7 mouse cellular contexts compared by ENCODE assay signal in the genomic region with DNA sequence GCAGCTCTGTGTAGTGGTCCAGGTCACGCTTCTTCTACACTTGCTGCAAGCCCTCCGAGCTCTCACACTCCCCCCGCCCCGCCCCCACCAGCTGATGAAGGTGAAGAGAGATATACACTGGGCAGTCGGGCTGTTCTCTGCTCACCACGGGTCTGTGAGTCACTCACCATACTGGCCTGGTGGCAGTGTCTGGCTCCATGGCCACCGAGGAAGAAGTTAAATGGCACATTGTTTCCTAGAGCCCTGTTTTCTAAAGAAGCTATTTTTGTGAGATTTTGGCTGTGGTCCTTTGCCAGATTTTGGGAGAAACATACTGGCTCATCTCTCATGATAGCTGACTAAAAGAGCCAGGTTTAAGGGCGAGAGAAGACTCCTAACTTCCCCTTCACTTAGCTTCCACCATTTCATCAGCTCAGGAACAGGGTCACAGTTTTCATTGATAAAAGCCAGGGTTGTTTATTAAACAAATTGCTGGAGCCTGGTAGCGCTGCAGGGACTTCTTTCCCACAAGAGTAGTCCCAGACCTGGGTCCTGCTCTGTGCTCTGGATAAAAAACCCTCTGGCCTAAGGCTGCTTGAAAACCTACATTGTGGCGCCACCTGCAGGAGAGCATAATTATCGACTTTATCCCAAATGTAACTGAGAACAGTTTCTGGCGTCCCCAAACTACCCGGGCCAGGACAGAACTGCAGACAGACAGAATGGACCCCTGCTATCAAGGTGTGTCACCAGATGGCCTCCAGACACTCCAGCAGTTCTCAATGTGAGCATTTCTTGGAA. TPM values are rescaled to one million over a fixed set of nuclear protein-coding genes. Genes with fewer than 3 reads are reported as not detected.
A peak's percentile ranks its signal among the peaks of the same experiment; 100 is the strongest.
DNase-seq lines count a peak whose midpoint lies in the region; ATAC-seq and TF ChIP-seq lines count a peak whose summit lies in the region.

No protein-coding gene starts in this region.

- no peaks in the 10 kb centered on the region for H3K4me1 ChIP-seq in CH12.LX (ENCODE audit: control insufficient read depth in 1 of 2, insufficient read depth in 2 of 2)
- no peaks in the 10 kb centered on the region for H3K4me1 ChIP-seq in liver, embryonic 14.5 days (replicated peaks; ENCODE audit: control insufficient read depth in 2 of 2, insufficient read depth in 2 of 2, low read length in 1 of 2)

- H3K27ac ChIP-seq in CH12.LX (ENCODE audit: insufficient read depth, low read depth), result no peak overlapping the region
- H3K27ac ChIP-seq in liver, embryonic 14.5 days, result no peak overlapping the region

- H3K4me3 ChIP-seq in CH12.LX (replicated peaks in 1 of 3; ENCODE audit: low read depth in 2 of 3, low read length in 2 of 3, poor library complexity in 1 of 3), result no peak overlapping the region
- H3K4me3 ChIP-seq in liver, embryonic 14.5 days (ENCODE audit: insufficient read depth in 1 of 2, low read depth in 2 of 2, low read length in 2 of 2), result no peak overlapping the region

- no peak for TF ChIP-seq POLR2A in CH12.LX (IDR thresholded peaks at IDR 0.05; ENCODE audit: low read depth, low read length)

- H3K4me2 ChIP-seq in CH12.LX (ENCODE audit: insufficient read depth, low read depth, poor library complexity, severe bottlenecking), result no peak overlapping the region
- H3K4me2 ChIP-seq in liver, embryonic 14.5 days (ENCODE audit: low read depth), result no peak overlapping the region

- dilution Hi-C loops in CH12.LX (cut with MboI; ENCODE audit: extremely low pct_ligation_motif_present, extremely low pct_unique_long_range_greater_than_20kb, low sequenced_read_pairs), result no loop called here

- peak; percentile 88 for TF ChIP-seq RAD21 in CH12.LX (IDR thresholded peaks at IDR 0.05; ENCODE audit: low read depth, low read length)

- no peak overlapping the region for H3K9ac ChIP-seq in CH12.LX (ENCODE audit: insufficient read depth, low read depth)
- no peak overlapping the region for H3K9ac ChIP-seq in liver, embryonic 14.5 days (replicated peaks)

- no peak for ATAC-seq in liver, embryonic 14.5 days (ENCODE audit: insufficient read depth)

- H3K36me3 ChIP-seq in CH12.LX (replicated peaks in 1 of 2; ENCODE audit: control insufficient read depth in 1 of 2, insufficient read depth in 1 of 2, low read length in 1 of 2), result no peaks in the 10 kb centered on the region
- H3K36me3 ChIP-seq in liver, embryonic 14.5 days (replicated peaks; ENCODE audit: control insufficient read depth, insufficient read depth, low read depth), result no peaks in the 10 kb centered on the region

- no peaks in the 10 kb centered on the region for H3K79me2 ChIP-seq in CH12.LX (replicated peaks; ENCODE audit: control insufficient read depth, extremely low read depth, insufficient read depth, poor library complexity, severe bottlenecking)

- in situ Hi-C loops in CH12.LX (cut with MboI; ENCODE audit: low pct_ligation_motif_present, low pct_unique_long_range_greater_than_20kb, low sequenced_read_pairs), result no loop called here

- DNase-seq in CH12.LX (ENCODE audit: extremely low read depth) (peak; percentile 46), ZHBTc4 (ENCODE audit: low read depth, low spot score) (peak; percentile 81)
- peak; percentile 83 to 90 for DNase-seq in cerebellum, postnatal 25 days
- DNase-seq in heart, adult 8-10 months (ENCODE audit: low spot score), result peak; percentile 81
- peak; percentile 88 for DNase-seq in layer of hippocampus, adult 11-12 months (ENCODE audit: low spot score)
- DNase-seq in liver, embryonic 14.5 days (ENCODE audit: low read depth in 3 of 3, low spot score in 3 of 3), result peak; percentile 14 to 23 (median 17)
- DNase-seq in right cerebral cortex, postnatal 25 days, result peak; percentile 63

- WGBS in liver, embryonic 14.5 days (ENCODE audit: insufficient replicate concordance), result 21% methylated on average over 13 of the region's 13 CpGs

- H3K27me3 ChIP-seq in CH12.LX (replicated peaks), result peaks cover 73% of the 10 kb centered on the region
- H3K27me3 ChIP-seq in liver, embryonic 14.5 days (ENCODE audit: control insufficient read depth, insufficient read depth, low read length), result peaks cover 44% of the 10 kb centered on the region

- peak; percentile 18 to 82; a peak in 2 of 4 replicates for TF ChIP-seq CTCF in CH12.LX (conservative IDR thresholded peaks at IDR 0.05 in 1 of 2, IDR thresholded peaks at IDR 0.05 in 1 of 2; ENCODE audit: low read depth in 2 of 2, low read length in 2 of 2)
- TF ChIP-seq CTCF in liver, embryonic 14.5 days (IDR thresholded peaks at IDR 0.05; ENCODE audit: low read depth), result peak; percentile 75

- peaks cover 9% of the 10 kb centered on the region for H3K9me3 ChIP-seq in CH12.LX (replicated peaks; ENCODE audit: low read length)
- no peaks in the 10 kb centered on the region for H3K9me3 ChIP-seq in liver, embryonic 14.5 days (ENCODE audit: control insufficient read depth, low read length)

- TF ChIP-seq EP300 in CH12.LX (IDR thresholded peaks at IDR 0.05; ENCODE audit: low read length), result no peak
- no peak for TF ChIP-seq EP300 in liver, embryonic 14.5 days (IDR thresholded peaks at IDR 0.05; ENCODE audit: low read depth)

TF ChIP-seq in CH12.LX, 34 proteins besides CTCF, POLR2A, EP300 and RAD21:
- TF ChIP-seq SMC3 (IDR thresholded peaks at IDR 0.05; ENCODE audit: low read depth, low read length) (peak; percentile 79), E2F4 (IDR thresholded peaks at IDR 0.05; ENCODE audit: insufficient replicate concordance, low read depth, low read length) (no peak), ZNF384 (IDR thresholded peaks at IDR 0.05; ENCODE audit: low read depth, low read length) (no peak)

RNA-seq across cellular contexts. Expression of a gene that starts 3.2 kb away (rescaled TPM):
- total RNA-seq in CH12.LX (2012; rRNA removed) (not detected in 2 replicates), CH12.LX (2014; rRNA removed) (not detected in 2 replicates)
- not detected in 2 replicates for polyA plus RNA-seq in CH12.LX (2012; ENCODE audit: insufficient read length, low read depth)
- total RNA-seq in heart, adult 8-10 months (2022), result 10 to 100 TPM; 11.5 to 15.2 (median 13.8) TPM
- 0.14 and 0.17 TPM in 2 replicates for polyA plus RNA-seq in liver, embryonic 14.5 days (2012; rRNA removed)
- polyA plus RNA-seq in liver, embryonic 14.5 days (2014; fragmentation: Nextera tagmentation; extraction: Ambion mirVana), result 0.23 and 0.25 TPM in 2 replicates

Comparison
In these comparisons a context has a peak if more than half of its experiments do, and no peak if none do; other contexts are left out.
1. DNase-seq: peak in every context shown above with its lines; median percentile 88 in layer of hippocampus, adult 11-12 months; 86 in cerebellum, postnatal 25 days; 81 in ZHBTc4; 81 in heart, adult 8-10 months; 63 in right cerebral cortex, postnatal 25 days; 46 in CH12.LX; 17 in liver, embryonic 14.5 days.
2. RNA of a gene that starts 3.2 kb away (total RNA-seq): 11.5 to 15.2 TPM in heart, adult 8-10 months; not detected in CH12.LX; every median in the first group is over 10 times any median in the second.